Mouse (Mus musculus) left cerebral cortex, adult 9 months (tissue): Measurements from ENCODE around the gene Olfr1028.

ENCODE experiments used
- DNase-seq, 2 experiments: peaks; one replicate each; pipeline ENCODE4 v3.0.0; 2022; ENCODE audit warnings: low spot score in 2 of 2

The Olfr1028 gene

DNA sequence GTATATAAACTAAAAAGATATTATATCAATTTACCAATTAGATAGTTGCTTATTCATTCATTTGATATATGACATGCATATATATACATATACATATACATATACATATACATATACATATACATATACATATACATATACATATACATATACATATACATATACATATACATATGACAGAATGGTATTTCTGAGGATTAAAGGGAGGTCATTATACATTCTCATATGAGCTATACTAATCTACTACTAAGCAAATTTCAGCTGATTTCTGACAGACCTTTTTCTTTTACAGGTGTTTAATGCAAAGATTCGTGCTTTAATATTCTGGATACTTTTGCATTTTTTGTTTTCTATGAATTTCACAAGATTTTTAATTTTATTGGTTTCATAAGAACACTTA, at the start of gene Olfr1028:
Gene Olfr1028 (plus strand): TSS at position 301 of the 400 bp plus-strand sequence.
- no peak for DNase-seq

DNA sequence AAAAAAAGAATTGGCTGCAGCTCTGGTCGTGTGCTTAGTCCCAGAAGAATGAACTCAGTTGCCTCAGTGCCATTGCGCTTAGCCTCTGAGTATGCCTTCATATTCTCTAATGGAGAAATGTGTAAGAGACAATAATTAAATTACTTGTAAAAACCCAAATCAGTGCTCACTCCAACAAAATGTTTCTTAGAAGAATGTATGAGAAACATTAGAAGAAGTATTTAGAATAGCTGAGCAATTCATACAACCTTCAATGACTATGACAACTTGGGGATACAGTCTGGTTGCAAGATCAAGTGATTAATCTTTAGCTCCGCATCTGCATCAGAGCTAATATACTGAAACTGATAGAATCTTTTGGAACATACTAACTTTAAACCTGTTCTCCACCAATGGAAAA, 45.3 kb upstream of the Olfr1028 start, which contains the start of gene Olfr1024:
Gene Olfr1024 (minus strand): TSS at position 101 of the 400 bp plus-strand sequence.
- DNase-seq = no peak

DNA sequence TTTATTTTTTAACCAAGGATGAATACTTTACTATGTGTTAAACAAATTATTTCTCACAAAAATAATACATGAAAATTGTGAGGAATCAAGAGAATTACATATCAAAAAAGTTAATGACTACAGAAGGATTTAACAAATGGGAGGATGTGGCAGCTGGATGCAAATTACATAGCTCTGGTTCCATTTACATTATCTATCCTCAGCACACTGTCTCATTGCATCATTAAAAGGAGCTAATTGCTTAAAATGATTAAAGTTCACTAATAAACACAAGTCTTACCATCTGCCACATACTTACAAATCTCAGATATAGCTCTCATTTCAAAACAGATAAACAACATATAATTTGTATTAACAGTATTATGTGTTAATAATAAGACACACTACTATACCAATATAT, 37.0 kb upstream of the Olfr1028 start:
- no peak for DNase-seq

DNA sequence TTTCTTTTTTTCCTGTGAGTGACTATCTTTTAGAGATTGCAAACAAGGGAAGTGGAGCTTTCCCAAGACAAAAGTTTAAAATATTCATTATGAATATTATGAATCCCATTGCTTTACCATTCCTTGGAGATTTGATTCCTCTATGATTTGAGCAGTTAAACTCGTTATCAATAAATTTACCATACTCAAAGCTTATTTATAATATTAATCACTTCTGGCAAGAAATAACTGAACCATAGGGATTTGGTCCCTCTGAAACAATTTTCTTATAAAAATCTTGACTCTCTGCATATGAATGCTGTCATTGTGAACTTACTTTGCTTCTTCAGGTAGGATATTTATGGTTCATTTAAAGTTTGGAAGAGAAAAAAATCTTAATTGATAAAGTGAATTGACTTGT, 35.3 kb upstream of the Olfr1028 start, which contains the start of gene Olfr1025-ps1:
Gene Olfr1025-ps1 (plus strand): TSS at position 301 of the 400 bp plus-strand sequence.
- no peak for DNase-seq

DNA sequence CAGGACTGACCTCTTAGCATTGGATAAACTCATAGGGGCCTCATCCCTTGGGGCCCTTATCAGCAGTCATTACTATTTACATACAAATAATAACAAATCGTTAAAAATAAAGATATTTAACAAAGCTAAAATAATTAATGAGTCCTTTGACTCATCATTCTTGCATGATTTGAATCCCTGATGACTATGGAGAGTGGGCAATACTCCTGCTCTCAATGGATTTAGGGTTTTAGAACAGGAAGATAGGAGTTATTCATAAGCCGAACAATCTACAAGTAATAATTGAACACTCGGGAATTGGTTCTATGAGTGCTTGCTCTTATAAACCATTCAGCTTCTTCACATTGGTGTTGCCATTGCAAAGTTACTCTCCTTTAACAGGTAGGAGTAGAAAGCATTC, 29.0 kb upstream of the Olfr1028 start, which contains the start of gene Olfr1026:
Gene Olfr1026 (plus strand): TSS at position 301 of the 400 bp plus-strand sequence.
- DNase-seq = no peak

DNA sequence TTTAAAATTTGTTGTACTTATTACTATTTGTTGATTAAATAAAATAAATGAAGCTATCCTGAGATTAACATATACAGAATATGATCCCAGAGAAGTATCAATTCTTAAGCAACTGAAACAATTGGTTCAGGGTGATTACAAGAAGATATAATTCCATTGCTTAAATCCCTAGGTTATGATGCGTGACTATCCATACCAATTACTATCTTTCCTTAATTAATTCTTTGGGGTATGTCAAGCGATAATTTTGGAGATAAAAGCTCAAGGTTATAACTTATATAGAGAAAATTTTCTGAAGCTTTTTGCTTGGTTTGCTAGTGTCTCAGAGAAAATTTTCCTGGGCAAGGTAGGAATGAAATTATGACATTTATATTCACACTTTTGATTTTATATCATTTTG, 23.4 kb downstream of the Olfr1028 start, which contains the start of gene Olfr1029:
Gene Olfr1029 (plus strand): TSS at position 301 of the 400 bp plus-strand sequence.
- no peak for DNase-seq

DNA sequence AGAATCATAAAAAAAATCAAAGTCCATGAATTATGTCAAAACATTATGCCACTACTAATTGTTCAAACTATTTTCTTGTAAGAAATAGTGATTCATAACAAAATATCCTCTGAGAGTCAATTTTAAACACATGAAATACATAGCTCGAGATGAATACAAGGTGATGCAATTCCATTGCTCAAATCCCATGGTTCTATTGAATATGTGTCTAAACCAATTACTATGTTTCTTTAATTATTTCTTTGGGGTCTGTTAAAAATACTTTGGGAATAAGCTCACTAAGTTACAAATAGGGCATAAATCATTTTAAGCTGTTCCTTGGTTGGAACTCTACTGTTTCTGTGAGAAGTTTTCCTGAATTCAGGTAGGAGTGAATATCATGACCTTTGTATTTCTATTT, 28.7 kb downstream of the Olfr1028 start, which contains the start of gene Olfr1030:
Gene Olfr1030 (plus strand): TSS at position 301 of the 400 bp plus-strand sequence.
- DNase-seq = no peak

DNA sequence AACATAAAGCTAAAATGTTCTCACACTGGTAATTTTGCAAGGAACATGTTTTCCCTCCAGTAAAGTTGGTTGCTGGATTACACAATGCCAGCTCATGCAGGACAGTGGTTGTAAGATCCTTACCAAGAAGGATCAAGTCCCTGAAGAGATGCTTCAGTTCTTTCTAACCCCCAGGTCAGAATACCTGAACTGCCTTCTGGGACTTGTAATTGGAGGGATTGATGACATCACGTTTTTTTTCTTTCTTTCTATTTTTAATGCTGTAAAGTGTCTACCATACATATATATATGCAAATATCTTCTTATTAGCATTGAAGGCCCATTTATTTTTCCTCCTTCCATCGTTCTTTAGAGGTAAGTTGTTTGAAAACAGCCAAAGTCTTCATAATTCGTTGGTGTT, 39.8 kb downstream of the Olfr1028 start, which contains the start of gene Olfr1031:
Gene Olfr1031 (plus strand): TSS at position 301 of the 400 bp plus-strand sequence.
- no peak for DNase-seq
